Mouse (Mus musculus) G1E (cell line): ENCODE data around the gene Dnajb8. TPM values are rescaled to one million over a fixed set of nuclear protein-coding genes. Genes with fewer than 3 reads are reported as not detected.
A peak's percentile ranks its signal among the peaks of the same experiment; 100 is the strongest.

Experiments used
- ATAC-seq: 2 replicates; pipeline ENCODE4 v1.8.0; 2016; ENCODE audit warnings: mild to moderate bottlenecking; ENCODE audit not compliant: insufficient number of reproducible peaks, poor library complexity, low FRiP score, severe bottlenecking; ENCODE audit errors: extremely low read depth
- DNase-seq: peaks from one replicate; pipeline ENCODE4 v3.0.0; 2012; ENCODE audit warnings: low spot score
- H3K27me3 ChIP-seq: 2 replicates; pipeline ENCODE4 v1.6.1; 2012; ENCODE audit warnings: mild to moderate bottlenecking, low read length, inconsistent platforms; ENCODE audit not compliant: insufficient read depth
- H3K36me3 ChIP-seq: replicated peaks from 2 replicates; pipeline ENCODE3; 2012; ENCODE audit warnings: mild to moderate bottlenecking, inconsistent platforms
- H3K4me1 ChIP-seq: 2 replicates; pipeline ENCODE4 v1.6.1; 2012; ENCODE audit warnings: low read depth, low read length, inconsistent platforms, mixed read lengths; ENCODE audit not compliant: insufficient read depth
- H3K4me3 ChIP-seq: 2 replicates; pipeline ENCODE4 v1.5.1; 2012; ENCODE audit warnings: low read depth, mild to moderate bottlenecking, inconsistent platforms, low read length, moderate library complexity, mixed read lengths
- H3K9me3 ChIP-seq: replicated peaks from 2 replicates; pipeline ENCODE4 v1.6.1; 2012; ENCODE audit warnings: inconsistent platforms
- CTCF ChIP-seq: IDR thresholded peaks from 2 replicates; pipeline ENCODE4 v1.5.1; 2012; ENCODE audit warnings: low read depth, low read length, inconsistent platforms, mixed read lengths
- GATA1 ChIP-seq: IDR thresholded peaks from 2 replicates; pipeline ENCODE4 v1.6.1; 2012; ENCODE audit warnings: borderline replicate concordance, low read length, inconsistent platforms, mixed read lengths
- GATA2 ChIP-seq: IDR thresholded peaks from 2 replicates; pipeline ENCODE4 v1.6.1; 2012; ENCODE audit warnings: low read depth, low read length, inconsistent platforms, borderline replicate concordance
- POLR2AphosphoS5 ChIP-seq: IDR thresholded peaks from 2 replicates; pipeline ENCODE4 v1.6.1; 2012; ENCODE audit warnings: low read depth, low read length, inconsistent platforms; ENCODE audit not compliant: insufficient replicate concordance
- TAL1 ChIP-seq: conservative IDR thresholded peaks from 2 replicates; pipeline ENCODE4 v1.6.1; 2012; ENCODE audit warnings: low read depth, low read length, inconsistent platforms, mixed read lengths
- polyA plus RNA-seq: library from polyadenylated mRNA; stranded (reverse); fragments of >175 nt; gene quantifications from 2 replicates; pipeline ENCODE4 v1.2.3, GENCODE M21; 2012
- total RNA-seq, 2 experiments: library from RNA; stranded (forward) in 1 of 2; stranded (reverse) in 1 of 2; fragments of 200-1000 nt in 1 of 2; fragments of >200 nt in 1 of 2; fragmentation: Nextera tagmentation in 1 of 2; gene quantifications; 2 replicates each; pipeline ENCODE4 v1.2.3; 2014 to 2017

The Dnajb8 gene
- total RNA-seq (2014; fragmentation: Nextera tagmentation) (not detected in 2 replicates), total RNA-seq (2017) (0.11 TPM in 1 of 2 replicates, not detected in the other), polyA plus RNA-seq (not detected in 2 replicates)

DNA sequence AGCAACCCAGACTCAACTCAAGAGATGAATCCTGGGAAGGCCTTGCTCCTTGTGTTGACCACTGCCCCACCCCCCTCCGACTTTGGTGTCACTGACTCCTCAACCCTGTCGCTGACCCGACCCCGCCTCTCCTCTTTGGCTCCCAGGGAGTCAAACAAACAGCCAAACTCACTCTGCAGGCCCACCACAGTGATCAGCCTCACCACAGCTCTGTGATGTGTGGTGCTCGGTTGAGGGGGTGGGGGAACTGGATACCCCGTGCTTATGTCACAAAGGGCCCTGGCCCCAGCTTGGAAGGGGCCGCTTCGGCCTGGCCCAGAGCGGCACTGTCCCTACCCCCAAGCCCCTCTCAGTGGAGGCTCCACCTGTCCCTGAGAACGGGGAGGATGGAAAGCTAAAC is at the start of gene Dnajb8:
Dnajb8 (plus strand) TSS at position 301 of the 400 bp plus-strand sequence.
- peaks cover 63% of the 10 kb centered on the region for H3K27me3 ChIP-seq
- H3K9me3 ChIP-seq = peaks cover 8% of the 10 kb centered on the region
- TF ChIP-seq POLR2AphosphoS5 = no peak
- no peak for TF ChIP-seq GATA1
- TF ChIP-seq GATA2 = no peak
- TF ChIP-seq CTCF = no peak
- TF ChIP-seq TAL1 = no peak
- peaks cover 60% of the 10 kb centered on the region for H3K4me1 ChIP-seq
- DNase-seq = no peak
- H3K4me3 ChIP-seq = no peak within 1 kb of the TSS
- ATAC-seq = no peak
- H3K36me3 ChIP-seq = no peaks in the 10 kb centered on the region

GRCm38 (mm10) chr6:88174191-88174590 is 47.9 kb upstream of the Dnajb8 start:
- Histone ChIP-seq H3K4me3 (no peak overlapping the region), H3K36me3 (peaks cover 60% of the 10 kb centered on the region), H3K27me3 (no peaks in the 10 kb centered on the region), H3K4me1 (no peaks in the 10 kb centered on the region), H3K9me3 (peaks cover 23% of the 10 kb centered on the region)
- no peak for TF ChIP-seq TAL1
- no peak for TF ChIP-seq GATA2
- no peak for TF ChIP-seq CTCF
- TF ChIP-seq GATA1 = no peak
- no peak for TF ChIP-seq POLR2AphosphoS5
- ATAC-seq = no peak
- no peak for DNase-seq

GRCm38 (mm10) chr6:88174676-88175075 is 47.4 kb upstream of the Dnajb8 start:
- TF ChIP-seq GATA2 = no peak
- TF ChIP-seq CTCF = no peak
- TF ChIP-seq GATA1 = no peak
- no peak for TF ChIP-seq TAL1
- TF ChIP-seq POLR2AphosphoS5 = no peak
- ATAC-seq = no peak
- no peak overlapping the region for H3K4me3 ChIP-seq

GRCm38 (mm10) chr6:88184671-88185070 is 37.4 kb upstream of the Dnajb8 start:
- no peaks in the 10 kb centered on the region for H3K9me3 ChIP-seq
- no peak for DNase-seq
- H3K27me3 ChIP-seq = no peaks in the 10 kb centered on the region
- H3K4me3 ChIP-seq = no peak overlapping the region
- no peak for TF ChIP-seq TAL1
- no peak for TF ChIP-seq GATA2
- TF ChIP-seq CTCF = no peak
- no peak for TF ChIP-seq GATA1
- TF ChIP-seq POLR2AphosphoS5 = no peak
- H3K4me1 ChIP-seq = peaks cover 50% of the 10 kb centered on the region
- H3K36me3 ChIP-seq = peaks cover 77% of the 10 kb centered on the region
- ATAC-seq = no peak

More at GRCm38 (mm10) chr6:88174676-88175075, 47.4 kb upstream of the Dnajb8 start:
- no peak for DNase-seq
- H3K9me3 ChIP-seq = peaks cover 23% of the 10 kb centered on the region
- peaks cover 56% of the 10 kb centered on the region for H3K36me3 ChIP-seq
- H3K27me3 ChIP-seq = no peaks in the 10 kb centered on the region
- no peaks in the 10 kb centered on the region for H3K4me1 ChIP-seq

DNA sequence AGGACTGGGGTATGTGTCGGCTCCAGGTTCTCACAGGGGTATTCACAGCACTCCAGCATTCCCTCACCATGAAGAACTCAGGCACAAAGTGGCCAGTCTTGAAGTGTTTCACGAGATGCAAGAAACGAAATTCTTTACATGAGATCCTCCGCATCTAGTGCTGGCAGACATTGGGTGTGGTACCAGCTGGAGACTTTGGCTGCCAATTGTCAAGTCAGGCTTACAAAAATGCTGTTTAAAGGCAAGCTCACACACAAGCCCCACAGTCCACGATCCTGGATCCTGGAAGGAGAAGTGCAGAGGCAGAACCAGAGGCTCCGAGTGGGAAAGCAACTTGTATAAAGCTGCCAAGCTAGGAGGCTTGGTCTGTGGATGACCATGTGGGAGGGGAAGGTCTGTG is 33.9 kb upstream of the Dnajb8 start:
- Histone ChIP-seq H3K36me3 (peaks cover 74% of the 10 kb centered on the region), H3K27me3 (no peaks in the 10 kb centered on the region), H3K4me1 (peaks cover 77% of the 10 kb centered on the region), H3K4me3 (no peak overlapping the region), H3K9me3 (no peaks in the 10 kb centered on the region)
- DNase-seq = no peak
- TF ChIP-seq GATA2 (no peak), GATA1 (no peak), TAL1 (no peak), POLR2AphosphoS5 (no peak), CTCF (no peak)
- ATAC-seq = no peak

- Histone ChIP-seq H3K4me1 (peaks cover 82% of the 10 kb centered on the region), H3K36me3 (peaks cover 76% of the 10 kb centered on the region), H3K27me3 (no peaks in the 10 kb centered on the region), H3K4me3 (peak overlapping the region; percentile 70), H3K9me3 (no peaks in the 10 kb centered on the region)
- ATAC-seq (peak; percentile 64), DNase-seq (peak; percentile 91)
- TF ChIP-seq GATA2 (no peak), CTCF (peak; percentile 69)
These were observed 32.6 kb upstream of the Dnajb8 start for GRCm38 (mm10) chr6:88189312-88190042.
